Mouse (Mus musculus): ENCODE results near the gene Erc2.

Erc2 gene

GRCm38 (mm10) chr14:28405277-28405840 is 783.1 kb downstream of the Erc2 start:
- DNase-seq: no peak

DNA sequence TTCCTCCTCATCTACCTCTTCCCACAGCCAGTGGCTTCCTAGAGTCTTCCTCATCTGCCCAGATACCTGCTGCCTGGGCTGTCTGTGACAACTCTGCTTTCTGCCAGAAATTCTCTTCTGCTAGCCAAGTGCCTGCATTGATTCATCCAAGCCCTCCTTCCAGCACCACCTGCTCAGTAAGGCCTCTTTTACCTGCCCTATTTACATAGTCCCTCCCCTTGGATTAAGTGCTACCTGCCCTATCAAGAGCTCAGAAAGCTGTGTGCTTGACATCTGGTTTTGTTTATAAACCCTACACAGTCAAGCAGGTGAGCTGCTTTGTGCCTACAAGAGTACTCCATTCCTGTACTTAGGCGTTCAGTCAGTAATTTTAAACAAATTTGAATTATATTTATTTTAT is 787.2 kb downstream of the Erc2 start:
- DNase-seq: no peak

GRCm38 (mm10) chr14:28409796-28410347 is 787.6 kb downstream of the Erc2 start:
- no peak for DNase-seq

GRCm38 (mm10) chr14:28410789-28411225 is 788.6 kb downstream of the Erc2 start:
- DNase-seq: no peak

DNA sequence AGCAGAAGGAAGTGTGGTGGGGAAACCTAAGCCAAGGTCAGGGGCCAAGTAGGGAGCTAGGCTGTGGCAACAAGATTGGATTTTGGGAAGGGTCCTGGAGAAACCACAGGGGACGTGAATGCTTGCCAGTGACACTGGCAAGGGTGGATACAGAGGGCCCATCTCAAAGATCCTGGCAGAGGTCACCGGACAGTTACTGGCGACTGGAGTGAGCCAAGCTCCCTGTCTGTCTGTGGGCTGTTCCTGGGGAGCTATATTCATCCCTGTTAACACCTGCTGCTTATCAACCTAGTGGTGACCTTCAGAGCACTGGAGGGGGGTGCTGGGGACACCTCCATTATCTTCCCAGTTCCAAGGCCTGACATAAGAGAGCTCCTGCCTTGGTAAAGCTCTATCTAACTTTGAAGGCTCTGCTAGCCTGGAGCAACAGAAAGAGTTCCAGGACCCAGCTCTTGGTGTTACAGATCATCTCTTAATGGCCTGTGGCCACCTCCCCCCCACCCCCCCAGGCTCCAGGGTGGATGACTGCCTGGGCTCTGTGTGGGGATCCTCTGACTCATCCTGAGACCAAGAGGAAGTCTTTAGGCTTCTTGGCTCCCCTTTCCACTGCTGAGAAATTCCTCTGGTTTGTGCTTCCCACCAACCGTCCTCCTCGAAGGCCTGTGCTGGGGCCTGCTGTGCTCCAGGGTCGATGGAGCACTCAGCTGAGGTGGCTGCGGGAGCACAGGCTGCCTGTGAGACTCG is 790.2 kb downstream of the Erc2 start:
- DNase-seq: no peak

GRCm38 (mm10) chr14:28413516-28413915 is 791.3 kb downstream of the Erc2 start:
- DNase-seq: no peak

DNA sequence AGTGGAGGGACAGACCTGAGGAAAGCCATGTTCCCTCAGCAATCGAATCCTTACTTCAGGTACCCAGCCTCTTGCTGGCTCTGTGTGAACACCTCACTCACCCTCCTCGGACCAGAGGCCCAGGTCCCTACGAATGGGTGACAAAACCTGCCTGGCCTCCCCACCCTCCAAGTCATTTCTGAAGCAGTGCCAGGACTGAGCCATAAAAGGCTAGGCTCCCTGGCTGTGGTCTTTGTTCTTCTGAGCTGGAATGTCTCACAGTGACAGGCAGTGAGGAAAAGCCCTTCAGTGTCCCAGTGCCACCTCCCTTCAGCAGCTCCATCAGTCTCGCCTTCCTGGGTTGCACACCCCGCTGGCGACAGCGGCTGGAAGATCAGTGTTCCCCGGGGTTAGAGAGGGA is 794.8 kb downstream of the Erc2 start:
- DNase-seq: no peak

- DNase-seq: no peak
Measured at GRCm38 (mm10) chr14:28418497-28418896, 796.3 kb downstream of the Erc2 start.

DNA sequence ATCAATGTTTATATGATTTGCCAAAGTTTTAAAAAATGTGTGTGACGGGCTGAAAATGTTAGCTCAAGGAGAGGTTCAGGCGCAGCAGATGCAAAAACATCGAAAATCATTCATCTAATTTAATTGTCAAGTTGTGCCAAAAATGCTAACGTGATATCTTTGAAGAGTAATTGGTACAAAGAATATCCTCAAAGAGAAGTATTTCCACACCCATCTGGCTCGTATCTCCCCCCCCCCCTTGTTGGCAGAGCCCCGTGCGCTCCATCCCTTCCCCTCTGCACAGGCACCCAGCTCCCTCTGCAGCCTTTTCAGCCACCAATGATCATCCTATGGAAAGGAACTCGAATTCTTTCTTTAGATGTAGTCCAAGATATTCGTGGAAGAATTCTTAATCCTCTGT is 797.0 kb downstream of the Erc2 start:
- no peak for DNase-seq

- DNase-seq: no peak
Measured at GRCm38 (mm10) chr14:28420596-28420995, 798.4 kb downstream of the Erc2 start.

GRCm38 (mm10) chr14:28426610-28427009 is 804.4 kb downstream of the Erc2 start:
- DNase-seq: no peak

DNA sequence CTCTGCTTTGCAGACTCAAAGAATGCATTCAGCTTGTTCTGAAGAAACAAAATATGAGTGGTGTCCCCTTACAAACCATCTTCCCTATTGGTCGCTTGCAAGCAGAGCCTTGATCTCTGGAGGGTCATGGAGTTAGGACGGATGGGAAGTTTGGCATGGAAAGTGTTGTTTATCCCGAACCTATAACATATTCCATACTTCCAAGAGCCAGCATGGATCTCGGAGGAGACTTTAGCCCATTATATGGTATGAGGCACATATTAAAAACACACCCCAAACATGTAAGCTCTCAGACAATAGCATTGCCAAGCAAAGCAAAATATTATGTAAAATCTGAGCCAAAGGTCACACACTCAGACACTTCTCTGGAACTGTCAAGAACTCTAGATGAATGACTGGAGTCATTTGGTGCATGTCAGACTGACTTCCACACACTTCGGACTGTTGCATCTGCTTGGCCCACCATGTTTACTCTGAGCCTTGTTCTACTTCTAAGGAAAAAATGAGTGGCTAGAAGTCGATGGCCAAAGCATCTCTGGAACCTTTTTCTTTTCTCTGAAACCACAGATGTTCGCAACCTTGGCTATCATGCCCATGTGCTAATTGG is 809.6 kb downstream of the Erc2 start:
- no peak for DNase-seq

DNA sequence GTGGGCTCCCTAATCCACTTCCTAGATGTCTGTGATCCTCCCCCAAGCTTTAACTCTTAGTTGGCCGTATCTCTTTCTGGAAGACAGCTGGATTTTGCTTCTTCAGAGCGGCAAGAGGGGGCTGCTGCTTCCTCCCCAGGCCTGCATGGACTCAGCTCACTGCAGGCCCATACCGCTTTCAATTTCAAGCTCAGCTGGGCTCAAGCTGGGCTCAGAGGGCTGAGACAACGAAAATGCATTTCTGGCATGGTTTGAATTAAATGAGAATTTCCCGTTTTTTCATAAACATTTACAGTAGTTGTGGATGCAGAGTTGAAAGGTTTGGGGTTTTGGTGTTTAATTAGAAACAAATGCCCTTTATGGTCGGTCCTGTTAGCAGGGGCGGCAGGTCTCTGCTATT is 812.8 kb downstream of the Erc2 start:
- DNase-seq: no peak

DNA sequence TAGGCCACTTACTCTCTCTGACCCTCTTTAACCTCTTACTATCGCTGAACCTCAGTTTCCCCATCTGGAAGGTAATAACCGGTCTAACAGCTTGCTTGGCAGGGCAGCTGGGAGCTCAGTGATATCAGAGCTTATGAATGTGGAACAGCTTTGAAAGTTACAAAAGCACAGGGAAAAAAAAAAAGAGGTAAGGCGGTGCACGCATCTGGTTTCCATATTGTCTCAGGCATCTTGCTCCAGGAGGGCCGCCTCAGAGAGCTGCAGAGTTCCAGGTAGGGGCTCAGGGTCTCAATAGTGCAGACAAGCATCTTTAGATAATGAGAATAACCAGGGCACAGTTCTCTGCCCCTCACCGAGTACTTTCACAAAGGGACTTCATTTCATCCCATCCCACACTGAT is 816.9 kb downstream of the Erc2 start:
- no peak for DNase-seq

DNA sequence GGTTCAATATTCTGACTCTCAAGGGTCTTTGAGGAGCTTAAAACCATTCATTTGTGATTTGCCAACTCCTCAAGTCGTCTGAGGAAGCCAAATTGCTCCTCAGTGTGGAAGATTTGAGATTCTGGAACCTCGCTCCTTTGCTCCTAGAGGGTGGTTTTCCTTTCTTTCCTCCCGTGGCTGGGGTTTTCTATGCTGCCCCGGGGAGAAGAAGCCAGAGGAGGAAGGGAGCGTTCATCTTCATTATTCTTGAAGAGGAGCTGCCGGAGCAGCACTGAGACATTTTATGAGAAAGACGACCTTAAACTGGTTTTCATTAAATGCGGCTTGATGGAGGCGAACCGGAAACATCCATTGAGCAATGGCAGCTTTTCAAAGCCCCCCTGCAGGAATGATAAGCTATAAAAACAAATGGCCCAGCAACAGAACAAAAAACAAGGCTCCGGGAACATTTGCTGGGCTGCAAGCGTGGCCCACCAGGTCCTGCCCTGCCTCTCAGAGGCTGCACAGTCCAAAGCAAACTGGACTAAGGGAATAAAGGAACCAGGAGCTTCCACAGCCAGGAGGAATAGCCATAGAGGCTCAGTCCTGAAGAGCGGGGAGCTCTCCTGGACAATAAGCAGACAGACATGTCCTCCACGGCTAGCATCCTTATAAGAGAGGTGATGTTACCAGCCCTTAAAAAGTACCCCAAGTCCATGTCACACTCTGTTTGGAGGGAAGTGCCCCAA is 819.2 kb downstream of the Erc2 start:
- no peak for DNase-seq

DNA sequence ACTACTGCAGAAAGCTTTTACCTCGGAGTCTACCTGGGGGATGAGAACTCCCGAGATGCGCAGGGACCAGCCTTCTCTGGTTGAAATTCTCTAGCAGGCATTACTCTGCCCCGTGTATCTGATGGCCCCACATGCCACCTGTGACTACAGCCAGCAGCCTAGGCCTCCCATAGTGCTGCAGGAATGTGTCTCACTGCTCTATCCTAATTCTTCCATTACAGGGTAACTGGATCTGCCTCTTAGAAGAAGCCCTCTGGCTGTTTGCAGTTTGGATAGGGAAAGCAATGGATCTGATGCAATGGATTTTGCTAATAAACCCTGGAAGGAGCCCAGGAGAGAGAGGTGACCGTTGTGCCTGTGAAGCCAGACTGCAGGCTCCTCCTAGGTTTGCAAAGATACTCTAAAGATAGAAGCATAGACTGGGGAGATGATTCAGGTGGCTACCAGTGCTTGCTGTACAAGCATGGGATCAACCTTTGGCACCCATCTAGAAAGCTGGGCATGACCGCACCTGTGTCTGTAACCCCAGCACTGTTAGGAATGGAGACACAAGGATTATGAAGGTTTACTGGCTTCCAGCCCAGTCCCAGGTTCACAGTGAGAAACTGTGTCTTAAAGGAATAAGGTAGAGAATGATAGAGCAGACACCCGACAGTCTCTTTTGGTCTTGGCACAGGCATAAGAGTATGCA is 821.2 kb downstream of the Erc2 start:
- no peak for DNase-seq

DNA sequence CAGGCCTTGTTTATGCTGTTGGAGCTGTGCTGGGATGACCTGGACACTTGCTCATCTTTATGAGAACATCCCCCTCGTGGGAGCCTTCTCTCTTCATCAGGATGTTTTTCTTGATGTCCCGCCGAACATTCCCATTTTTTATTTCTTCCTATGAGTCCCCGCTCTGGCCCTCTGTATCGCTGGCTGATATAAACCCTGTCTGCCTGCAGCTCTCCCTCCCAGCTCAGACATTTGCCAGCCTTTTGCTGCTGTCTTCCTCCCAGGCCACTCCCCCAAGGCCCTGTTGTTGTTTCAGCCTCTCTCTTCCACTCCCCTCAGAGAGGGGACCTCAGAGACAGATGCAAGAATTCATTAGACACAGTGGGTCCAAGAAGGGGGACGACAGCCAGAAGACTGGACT is 823.5 kb downstream of the Erc2 start:
- DNase-seq: no peak

DNA sequence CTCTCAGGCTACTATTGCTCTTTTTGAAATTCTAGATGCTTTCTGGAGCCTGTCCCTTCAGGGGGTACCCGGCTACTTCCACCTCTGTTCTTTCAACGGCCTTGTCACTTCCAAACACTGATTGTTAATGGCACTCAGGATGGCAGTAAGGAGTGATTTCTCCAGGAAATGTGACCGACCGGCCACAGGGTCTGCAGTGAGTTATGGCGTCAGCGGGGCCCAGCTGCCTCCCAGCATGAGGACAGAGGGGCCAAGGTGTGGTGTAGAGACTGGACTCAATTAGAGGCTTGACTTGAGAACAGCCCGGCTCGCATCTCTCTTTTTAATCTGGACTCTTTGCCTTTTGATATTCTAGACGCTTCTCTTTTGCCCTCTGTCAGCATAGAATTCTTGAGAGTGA is 829.5 kb downstream of the Erc2 start:
- DNase-seq: no peak

- no peak for DNase-seq
Measured at GRCm38 (mm10) chr14:28456372-28457076, 834.3 kb downstream of the Erc2 start.

GRCm38 (mm10) chr14:28457428-28457827 is 835.2 kb downstream of the Erc2 start:
- DNase-seq: no peak

- DNase-seq: no peak
Measured at GRCm38 (mm10) chr14:28467956-28468355, 845.7 kb downstream of the Erc2 start.

DNA sequence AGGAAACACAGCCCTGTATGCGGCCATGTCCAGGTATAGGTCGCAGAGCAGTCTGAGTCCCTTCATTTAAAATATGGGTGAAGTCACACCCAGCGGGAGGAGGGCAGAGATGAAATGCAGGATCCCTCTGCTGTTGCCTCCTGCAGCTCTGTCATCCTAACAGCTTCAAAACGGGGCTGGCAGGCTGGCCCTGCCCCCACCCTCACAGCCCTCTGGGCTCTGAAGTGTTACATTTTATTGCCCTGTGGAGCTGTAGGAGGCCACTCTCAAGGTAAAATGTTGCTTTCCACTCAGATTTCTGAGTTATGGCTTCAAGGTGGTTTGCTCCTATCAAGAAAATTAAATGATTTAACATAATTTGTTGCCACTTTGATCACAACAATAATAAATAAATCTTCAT is 847.5 kb downstream of the Erc2 start:
- DNase-seq: no peak
